Mouse (Mus musculus) myocyte (in vitro differentiated cells): ENCODE results near the gene Nr2c2. TPM values are rescaled to one million over a fixed set of nuclear protein-coding genes. Genes with fewer than 3 reads are reported as not detected.

ENCODE experiments used
- H3K27me3 ChIP-seq: one replicate; pipeline ENCODE4 v1.6.1; 2011; ENCODE audit not compliant: control insufficient read depth, insufficient read depth, insufficient read length
- H3K36me3 ChIP-seq: one replicate; pipeline ENCODE4 v1.6.1; 2011; ENCODE audit not compliant: control insufficient read depth, insufficient read depth
- H3K4me2 ChIP-seq: one replicate; pipeline ENCODE4 v1.6.1; 2011; ENCODE audit warnings: low read depth, control low read depth
- H3K4me3 ChIP-seq: one replicate; pipeline ENCODE4 v1.5.1; 2011; ENCODE audit warnings: mild to moderate bottlenecking, control low read depth, moderate library complexity
- H3K79me2 ChIP-seq: one replicate; pipeline ENCODE4 v1.6.1; 2011; ENCODE audit not compliant: control insufficient read depth, insufficient read depth
- H3ac ChIP-seq: one replicate; pipeline ENCODE4 v1.6.1; 2011; ENCODE audit not compliant: control insufficient read depth, insufficient read length
- CEBPB ChIP-seq: IDR thresholded peaks from 2 replicates; pipeline ENCODE4 v1.6.1; 2011; ENCODE audit warnings: mild to moderate bottlenecking, moderate library complexity; ENCODE audit not compliant: poor library complexity, insufficient read depth, severe bottlenecking
- E2F4 ChIP-seq: IDR thresholded peaks from one replicate; pipeline ENCODE4 v1.6.1; 2011; ENCODE audit warnings: mild to moderate bottlenecking, control low read depth, moderate library complexity; ENCODE audit not compliant: insufficient read depth
- MAX ChIP-seq: IDR thresholded peaks from one replicate; pipeline ENCODE4 v1.6.1; 2011; ENCODE audit warnings: low read depth, mild to moderate bottlenecking, control low read depth
- MYOD1 ChIP-seq, 3 experiments: IDR thresholded peaks; one replicate each; pipeline ENCODE4 v1.6.1; 2011; ENCODE audit warnings: control low read depth in 2 of 3, low read depth in 2 of 3, mild to moderate bottlenecking in 2 of 3, moderate library complexity in 1 of 3; ENCODE audit not compliant: insufficient read length in 2 of 3, control insufficient read depth in 1 of 3
- MYOG ChIP-seq, 3 experiments: IDR thresholded peaks; one replicate each; pipeline ENCODE4 v1.6.1; 2011; ENCODE audit warnings: control low read depth in 2 of 3, low read depth in 2 of 3, mild to moderate bottlenecking in 2 of 3; ENCODE audit not compliant: insufficient read length in 2 of 3, control insufficient read depth in 1 of 3, insufficient read depth in 1 of 3
- POLR2A ChIP-seq: IDR thresholded peaks from one replicate; pipeline ENCODE4 v1.6.1; 2011; ENCODE audit warnings: low read depth, mild to moderate bottlenecking, control low read depth, moderate library complexity; ENCODE audit not compliant: insufficient read length
- POLR2AphosphoS2 ChIP-seq: IDR thresholded peaks from one replicate; pipeline ENCODE4 v1.6.1; 2011; ENCODE audit warnings: low read depth, control low read depth; ENCODE audit not compliant: insufficient read length
- REST ChIP-seq: IDR thresholded peaks from one replicate; pipeline ENCODE4 v1.6.1; 2011; ENCODE audit warnings: mild to moderate bottlenecking, control low read depth, moderate library complexity; ENCODE audit not compliant: insufficient read depth, insufficient read length
- SRF ChIP-seq: IDR thresholded peaks from one replicate; pipeline ENCODE4 v1.6.1; 2011; ENCODE audit warnings: low read depth; ENCODE audit not compliant: control insufficient read depth, insufficient read length
- TCF12 ChIP-seq: IDR thresholded peaks from one replicate; pipeline ENCODE4 v1.6.1; 2011; ENCODE audit warnings: mild to moderate bottlenecking, control low read depth; ENCODE audit not compliant: poor library complexity, insufficient read depth, severe bottlenecking
- TCF3 ChIP-seq: IDR thresholded peaks from one replicate; pipeline ENCODE4 v1.6.1; 2011; ENCODE audit warnings: low read depth, control low read depth; ENCODE audit not compliant: insufficient read length
- USF1 ChIP-seq: IDR thresholded peaks from one replicate; pipeline ENCODE4 v1.6.1; 2011; ENCODE audit warnings: low read depth, mild to moderate bottlenecking, control low read depth, moderate library complexity
- polyA plus RNA-seq: library from polyadenylated mRNA; unstranded; fragments of >200 nt; fragmentation: generic; extraction: Trizol; gene quantifications from one replicate; pipeline ENCODE4 v1.2.1, GENCODE M21; 2012; ENCODE audit warnings: missing spikeins

The Nr2c2 gene
- 5.8 TPM for polyA plus RNA-seq

DNA sequence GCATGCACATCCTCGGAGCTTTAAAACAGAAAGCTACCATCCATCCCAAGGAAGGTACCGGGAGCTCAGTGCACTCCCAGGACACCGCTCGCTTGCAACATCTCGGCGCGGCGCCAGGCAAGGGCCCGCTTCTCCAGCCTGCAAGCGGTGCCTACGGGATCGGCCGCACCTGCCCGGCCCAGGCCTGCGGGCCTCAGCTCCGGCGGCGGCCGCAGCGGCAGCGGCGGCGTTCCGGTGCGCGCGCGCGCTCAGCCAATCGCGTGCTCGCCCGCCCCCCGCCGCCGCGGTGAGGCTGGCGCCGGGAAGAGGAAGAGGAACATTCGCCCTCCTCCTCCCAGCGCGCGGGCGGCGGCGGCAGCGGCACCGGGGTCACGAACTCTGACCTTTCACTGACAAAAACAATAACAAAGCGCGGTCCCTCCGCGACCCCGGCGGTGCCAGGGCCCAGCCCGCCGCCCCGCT lies at the start of gene Nr2c2:
TSS of gene Nr2c2 (plus strand) at position 261 of the 462 bp plus-strand sequence.
- peak within 1 kb of the TSS; percentile 79 for H3ac ChIP-seq
- H3K27me3 ChIP-seq, result no peaks in the 10 kb centered on the region
- H3K4me3 ChIP-seq, result peak within 1 kb of the TSS; percentile 58
- H3K36me3 ChIP-seq, result no peaks in the 10 kb centered on the region
- TF ChIP-seq POLR2A (peak; percentile 72), SRF (no peak), REST (no peak), POLR2AphosphoS2 (peak; percentile 77), TCF3 (peak; percentile 14), CEBPB (no peak), MAX (no peak), MYOG (IDR thresholded peaks at IDR 0.05; ENCODE audit: control insufficient read depth in 1 of 3, insufficient read depth in 1 of 3, insufficient read length in 2 of 3, low read depth in 2 of 3) (peak in 2 of 3 experiments; percentile 41 to 56), MYOD1 (IDR thresholded peaks at IDR 0.05; ENCODE audit: control insufficient read depth in 1 of 3, insufficient read length in 2 of 3, low read depth in 2 of 3) (peak in 1 of 3 experiments; percentile 52), E2F4 (no peak)
- H3K4me2 ChIP-seq, result peak within 1 kb of the TSS; percentile 93
- peaks cover 39% of the 10 kb centered on the region for H3K79me2 ChIP-seq

- H3K27me3 ChIP-seq, result peaks cover 34% of the 10 kb centered on the region
- H3K4me3 ChIP-seq, result no peak overlapping the region
- H3ac ChIP-seq, result no peak overlapping the region
- H3K79me2 ChIP-seq, result no peaks in the 10 kb centered on the region
- TF ChIP-seq TCF12 (no peak), POLR2AphosphoS2 (no peak), POLR2A (no peak), MYOD1 (IDR thresholded peaks at IDR 0.05; ENCODE audit: control insufficient read depth in 1 of 3, insufficient read length in 2 of 3, low read depth in 2 of 3) (no peak), MAX (no peak), REST (no peak), MYOG (IDR thresholded peaks at IDR 0.05; ENCODE audit: control insufficient read depth in 1 of 3, insufficient read depth in 1 of 3, insufficient read length in 2 of 3, low read depth in 2 of 3) (no peak), SRF (no peak), CEBPB (no peak), E2F4 (no peak), USF1 (no peak)
- H3K36me3 ChIP-seq, result no peaks in the 10 kb centered on the region
- no peak overlapping the region for H3K4me2 ChIP-seq
Observed at GRCm38 (mm10) chr6:92042055-92042454, 49.1 kb upstream of the Nr2c2 start.

DNA sequence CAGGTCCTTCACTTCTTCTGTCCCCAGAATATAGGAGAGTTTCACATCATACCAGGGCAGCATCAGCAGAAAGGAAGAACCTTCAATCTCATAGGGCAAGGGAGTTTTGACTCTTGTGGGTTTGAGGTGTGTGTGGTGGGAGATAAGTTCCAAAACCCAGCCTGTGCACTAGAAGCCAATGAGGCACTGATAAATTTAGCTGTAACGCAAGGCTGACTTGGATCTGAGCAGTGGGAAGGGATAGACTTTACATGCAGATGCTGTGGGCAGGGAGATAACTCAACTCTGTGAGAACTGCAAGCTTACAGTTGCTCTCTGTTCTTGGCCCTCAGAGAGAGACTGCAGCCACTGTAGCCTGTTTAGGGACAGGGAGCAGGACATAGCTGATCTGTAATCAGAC lies 48.3 kb upstream of the Nr2c2 start:
- Histone ChIP-seq H3K4me2 (no peak overlapping the region), H3K79me2 (no peaks in the 10 kb centered on the region), H3K27me3 (peaks cover 37% of the 10 kb centered on the region), H3ac (no peak overlapping the region), H3K4me3 (no peak overlapping the region), H3K36me3 (no peaks in the 10 kb centered on the region)
- TF ChIP-seq MYOG (IDR thresholded peaks at IDR 0.05; ENCODE audit: control insufficient read depth in 1 of 3, insufficient read depth in 1 of 3, insufficient read length in 2 of 3, low read depth in 2 of 3) (no peak), POLR2A (no peak), TCF12 (no peak), POLR2AphosphoS2 (no peak), CEBPB (no peak), MAX (no peak), SRF (no peak), TCF3 (no peak), USF1 (no peak)

- TF ChIP-seq TCF12 (no peak), POLR2AphosphoS2 (no peak), REST (no peak), TCF3 (no peak), POLR2A (no peak), SRF (no peak), MYOD1 (IDR thresholded peaks at IDR 0.05; ENCODE audit: control insufficient read depth in 1 of 3, insufficient read length in 2 of 3, low read depth in 2 of 3) (no peak), E2F4 (no peak), MYOG (IDR thresholded peaks at IDR 0.05; ENCODE audit: control insufficient read depth in 1 of 3, insufficient read depth in 1 of 3, insufficient read length in 2 of 3, low read depth in 2 of 3) (no peak), CEBPB (no peak), USF1 (no peak), MAX (no peak)
- H3K36me3 ChIP-seq, result no peaks in the 10 kb centered on the region
- no peak overlapping the region for H3K4me2 ChIP-seq
- no peak overlapping the region for H3K4me3 ChIP-seq
- no peak overlapping the region for H3ac ChIP-seq
- H3K79me2 ChIP-seq, result no peaks in the 10 kb centered on the region
- peaks cover 45% of the 10 kb centered on the region for H3K27me3 ChIP-seq
Observed at GRCm38 (mm10) chr6:92057768-92058167, 33.4 kb upstream of the Nr2c2 start.

DNA sequence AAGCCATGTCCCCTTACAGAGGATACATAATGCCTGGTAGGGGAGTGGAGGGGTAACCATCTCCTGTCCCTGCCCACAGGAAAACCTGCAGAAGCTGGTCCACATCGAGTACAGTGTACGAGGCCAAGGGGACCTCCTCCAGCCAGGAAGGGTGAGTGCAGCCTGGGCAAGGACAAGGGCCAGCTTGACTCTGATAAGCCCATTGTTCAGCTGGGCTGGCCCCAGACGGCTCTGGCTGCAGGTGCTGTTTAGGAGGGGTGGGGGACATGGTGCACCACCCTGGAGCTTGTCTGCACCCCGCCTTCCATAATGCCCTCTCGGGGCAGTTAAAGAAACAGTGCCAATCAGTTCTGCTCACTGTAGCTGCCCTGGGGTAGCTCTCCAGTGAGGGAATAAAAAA lies 29.5 kb upstream of the Nr2c2 start:
- no peaks in the 10 kb centered on the region for H3K36me3 ChIP-seq
- H3K4me3 ChIP-seq, result no peak overlapping the region
- TF ChIP-seq POLR2AphosphoS2, result no peak
- TF ChIP-seq MAX, result no peak
- TF ChIP-seq USF1, result no peak
- TF ChIP-seq TCF3, result no peak
- no peak for TF ChIP-seq E2F4
- TF ChIP-seq TCF12, result no peak
- TF ChIP-seq POLR2A, result no peak
- no peak for TF ChIP-seq MYOD1 (IDR thresholded peaks at IDR 0.05; ENCODE audit: control insufficient read depth in 1 of 3, insufficient read length in 2 of 3, low read depth in 2 of 3)
- no peak for TF ChIP-seq REST
- TF ChIP-seq SRF, result no peak
- no peak for TF ChIP-seq MYOG (IDR thresholded peaks at IDR 0.05; ENCODE audit: control insufficient read depth in 1 of 3, insufficient read depth in 1 of 3, insufficient read length in 2 of 3, low read depth in 2 of 3)
- TF ChIP-seq CEBPB, result no peak
- H3K27me3 ChIP-seq, result peaks cover 54% of the 10 kb centered on the region
- H3K4me2 ChIP-seq, result no peak overlapping the region
- H3K79me2 ChIP-seq, result no peaks in the 10 kb centered on the region
- no peak overlapping the region for H3ac ChIP-seq
